Comparison of ENCODE assay signal across 24 mouse cellular contexts in the genomic region with DNA sequence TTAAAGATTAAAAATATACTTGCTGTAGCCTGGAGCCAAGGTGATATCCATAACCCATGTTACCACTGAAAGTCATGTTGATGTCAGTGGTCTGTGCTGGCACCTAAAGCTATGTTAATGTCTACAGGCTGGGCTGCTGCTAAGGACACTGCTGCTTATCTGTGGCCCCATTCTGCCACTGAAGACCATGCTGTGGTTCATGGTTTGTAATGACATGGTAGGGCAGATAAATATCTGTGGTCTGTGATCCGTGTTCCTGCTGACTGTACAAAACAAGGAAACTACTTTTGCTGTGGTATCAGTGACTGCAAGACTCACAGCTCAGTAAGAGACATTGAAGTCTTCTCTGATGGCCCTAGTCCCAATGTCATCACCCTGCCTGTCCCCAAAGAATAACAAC.
DNase-seq lines count a peak whose midpoint lies in the region; TF ChIP-seq lines count a peak whose summit lies in the region.
"Had no signal": no experiment of that assay in that cellular context is flagged by ENCODE, and none has a peak within 500 bp of the region (broad histone marks: within the 10 kb centered on the region; RNA-seq: fewer than 3 reads in every experiment).

No protein-coding gene starts in this region.

- no peak for TF ChIP-seq CTCF in MEL (IDR thresholded peaks at IDR 0.05 in 2 of 3, conservative IDR thresholded peaks at IDR 0.05 in 1 of 3; ENCODE audit: control insufficient read depth in 1 of 3, insufficient read depth in 1 of 3, low read depth in 2 of 3, low read length in 3 of 3, poor library complexity in 1 of 3, severe bottlenecking in 1 of 3)

- no peaks in the 10 kb centered on the region for H3K27me3 ChIP-seq in MEL (ENCODE audit: control insufficient read depth in 1 of 2, insufficient read depth in 2 of 2, low read length in 2 of 2)
- H3K27me3 ChIP-seq: CH12.LX, Patski had no signal

- TF ChIP-seq RAD21 in MEL (IDR thresholded peaks at IDR 0.05; ENCODE audit: low read depth, low read length): no peak

- peaks cover 0 to 8% of the 10 kb centered on the region in 2 experiments; a peak in 2 of 4 replicates for H3K36me3 ChIP-seq in MEL (ENCODE audit: control insufficient read depth in 1 of 2, insufficient read depth in 2 of 2, low read length in 2 of 2)
- H3K36me3 ChIP-seq: G1E had no signal

- DNase-seq in 416B (ENCODE audit: low read depth) (peak; percentile 44), MEL (ENCODE audit: low read depth, low spot score) (peak; percentile 86), MEL-GATA-1-ER (ENCODE audit: extremely low read depth, low read depth) (peak; percentile 78), R1 (ENCODE audit: low read depth, low spot score) (peak; percentile 6)
- DNase-seq in retina, postnatal 1 day: no peak
- no peak for DNase-seq in kidney, adult 11 months
- no peak for DNase-seq in urinary bladder, postnatal 14 days (ENCODE audit: low spot score)
- no peak for DNase-seq in adrenal gland, adult 2 months
- DNase-seq: adrenal gland, adult 8-10 months; adrenal gland, postnatal 10 days; adrenal gland, postnatal 14 days; adrenal gland, postnatal 25 days; adrenal gland, postnatal 36 days; B cell, adult 2 months; cerebellum, adult 11 months; cerebellum, adult 11-12 months; cerebellum, adult 18-20 months; cerebellum, adult 2 months; cerebellum, adult 8-10 months; cerebellum, adult 9-10 months; cerebellum, adult 9-11 months had no signal

- no peaks in the 10 kb centered on the region for H3K9me3 ChIP-seq in MEL (replicated peaks; ENCODE audit: insufficient read depth, low read length)

- no peaks in the 10 kb centered on the region for H3K79me2 ChIP-seq in MEL (ENCODE audit: control insufficient read depth, insufficient read depth, low read length, poor library complexity)

- H3K4me3 ChIP-seq in MEL (ENCODE audit: control insufficient read depth in 1 of 2, insufficient read depth in 1 of 2, low read depth in 2 of 2, low read length in 2 of 2): no peak overlapping the region

- peak; percentile 84 to 85 for TF ChIP-seq EP300 in MEL (IDR thresholded peaks at IDR 0.05; ENCODE audit: low read depth in 1 of 2, low read length in 2 of 2)

- H3K4me1 ChIP-seq in MEL (ENCODE audit: control insufficient read depth in 1 of 2, insufficient read depth in 2 of 2, low read length in 2 of 2): peaks cover 2 to 7% of the 10 kb centered on the region in 2 experiments; a peak in 3 of 4 replicates

- no peak overlapping the region for H3K9ac ChIP-seq in MEL (ENCODE audit: control insufficient read depth, low read depth, low read length, poor library complexity, severe bottlenecking)

- TF ChIP-seq POLR2A in MEL (IDR thresholded peaks at IDR 0.05; ENCODE audit: control insufficient read depth in 1 of 2, insufficient read depth in 1 of 2, low read depth in 1 of 2, low read length in 2 of 2, poor library complexity in 1 of 2): no peak

- no peak overlapping the region for H3K27ac ChIP-seq in MEL (ENCODE audit: control insufficient read depth, low read depth, low read length)

TF ChIP-seq in MEL, 35 proteins besides CTCF, POLR2A, EP300 and RAD21:
- no peak for TF ChIP-seq UBTF (IDR thresholded peaks at IDR 0.05; ENCODE audit: borderline replicate concordance, insufficient read depth, low read depth, low read length)
- no peak for TF ChIP-seq SMC3 (IDR thresholded peaks at IDR 0.05; ENCODE audit: low read depth, low read length)
- no peak for TF ChIP-seq CHD2 (IDR thresholded peaks at IDR 0.05; ENCODE audit: low read length)
- no peak for TF ChIP-seq MEF2A (IDR thresholded peaks at IDR 0.05; ENCODE audit: extremely low read depth, insufficient replicate concordance, low read depth, low read length, poor library complexity, severe bottlenecking)
- no peak for TF ChIP-seq KAT2A (conservative IDR thresholded peaks at IDR 0.05; ENCODE audit: low read depth, low read length)
- TF ChIP-seq CHD1 (IDR thresholded peaks at IDR 0.05; ENCODE audit: low read depth, low read length): no peak
- no peak for TF ChIP-seq ELF1 (IDR thresholded peaks at IDR 0.05; ENCODE audit: low read depth, low read length)
- TF ChIP-seq ZMIZ1 (IDR thresholded peaks at IDR 0.05; ENCODE audit: low read depth, low read length): no peak
- no peak for TF ChIP-seq GABPA (IDR thresholded peaks at IDR 0.05; ENCODE audit: low read depth, low read length)
- no peak for TF ChIP-seq ZC3H11A (IDR thresholded peaks at IDR 0.05; ENCODE audit: low read depth, low read length)
- TF ChIP-seq ETS1 (IDR thresholded peaks at IDR 0.05; ENCODE audit: low read depth, low read length): peak; percentile 91
- peak; percentile 64; the same call in 1 of the 2 replicates for TF ChIP-seq RCOR1 (IDR thresholded peaks at IDR 0.05; ENCODE audit: low read depth, low read length)
- TF ChIP-seq JUND (IDR thresholded peaks at IDR 0.05; ENCODE audit: low read depth, low read length): no peak
- no peak for TF ChIP-seq BHLHE40 (IDR thresholded peaks at IDR 0.05; ENCODE audit: borderline replicate concordance, low read depth, low read length)
- TF ChIP-seq SIN3A (IDR thresholded peaks at IDR 0.05; ENCODE audit: low read length): no peak
- TF ChIP-seq USF2 (IDR thresholded peaks at IDR 0.05; ENCODE audit: borderline replicate concordance in 1 of 2, insufficient read depth in 1 of 2, low read depth in 1 of 2, low read length in 2 of 2): no peak
- no peak for TF ChIP-seq ZNF384 (IDR thresholded peaks at IDR 0.05; ENCODE audit: low read depth, low read length)
- peak; percentile 94 for TF ChIP-seq GATA1 (IDR thresholded peaks at IDR 0.05; ENCODE audit: low read depth, low read length)
- TF ChIP-seq MYC (IDR thresholded peaks at IDR 0.05; ENCODE audit: low read depth, low read length): no peak
- TF ChIP-seq NELFE (IDR thresholded peaks at IDR 0.05; ENCODE audit: low read depth, low read length): no peak
- no peak for TF ChIP-seq MAX (IDR thresholded peaks at IDR 0.05; ENCODE audit: low read length)
- TF ChIP-seq TCF12 (IDR thresholded peaks at IDR 0.05; ENCODE audit: low read depth, low read length): peak; percentile 90
- TF ChIP-seq POLR2AphosphoS5 (IDR thresholded peaks at IDR 0.05; ENCODE audit: borderline replicate concordance, low read depth, low read length): no peak
- TF ChIP-seq TBP (IDR thresholded peaks at IDR 0.05; ENCODE audit: low read depth, low read length): 0 out of 2 replicates have a peak, but pooled peaks have one; percentile 29
- TF ChIP-seq E2F4 (IDR thresholded peaks at IDR 0.05; ENCODE audit: borderline replicate concordance, low read depth, low read length): no peak
- no peak for TF ChIP-seq MYB (IDR thresholded peaks at IDR 0.05; ENCODE audit: low read depth, low read length)
- TF ChIP-seq ZKSCAN1 (IDR thresholded peaks at IDR 0.05; ENCODE audit: low read depth, low read length): no peak
- TF ChIP-seq POLR2AphosphoS2 (IDR thresholded peaks at IDR 0.05; ENCODE audit: low read length): no peak
- peak; percentile 61 for TF ChIP-seq TAL1 (IDR thresholded peaks at IDR 0.05; ENCODE audit: low read length)
- TF ChIP-seq MAFK (IDR thresholded peaks at IDR 0.05; ENCODE audit: borderline replicate concordance, low read depth, low read length): peak; percentile 84
- TF ChIP-seq HCFC1 (IDR thresholded peaks at IDR 0.05; ENCODE audit: low read depth, low read length): no peak
- TF ChIP-seq MAZ (IDR thresholded peaks at IDR 0.05; ENCODE audit: low read depth, low read length): no peak
- TF ChIP-seq NRF1 (IDR thresholded peaks at IDR 0.05; ENCODE audit: insufficient read depth, low read depth, low read length, poor library complexity, severe bottlenecking): no peak
- TF ChIP-seq USF1 (IDR thresholded peaks at IDR 0.05; ENCODE audit: low read depth, low read length): no peak
- TF ChIP-seq MXI1 (IDR thresholded peaks at IDR 0.05; ENCODE audit: low read depth, low read length): no peak

Comparison
In these comparisons a context has a peak if more than half of its experiments do, and no peak if none do; other contexts are left out.
1. DNase-seq: peak in 416B (single experiment), MEL (single experiment), MEL-GATA-1-ER (single experiment) and R1 (single experiment); none in retina, postnatal 1 day (single experiment), kidney, adult 11 months (single experiment), urinary bladder, postnatal 14 days (single experiment) and adrenal gland, adult 2 months (single experiment).